Mouse (Mus musculus): ENCODE measurements around the gene Zfp292. TPM values are rescaled to one million over a fixed set of nuclear protein-coding genes. Genes with fewer than 3 reads are reported as not detected.

Zfp292 gene
- total RNA-seq, 2 experiments from 2014 or later, result 25.9 to 28.1 TPM

GRCm38 (mm10) chr4:34796294-34796693 lies 86.5 kb downstream of the Zfp292 start:
- DNase-seq, result no peak

- no peak for DNase-seq
Observed at GRCm38 (mm10) chr4:34786476-34786875, 96.3 kb downstream of the Zfp292 start.

GRCm38 (mm10) chr4:34785646-34786045 lies 97.1 kb downstream of the Zfp292 start:
- no peak for DNase-seq

- no peak for DNase-seq
Observed at GRCm38 (mm10) chr4:34784865-34785264, 97.9 kb downstream of the Zfp292 start.

- no peak for DNase-seq
Observed at GRCm38 (mm10) chr4:34782730-34783129, 100.0 kb downstream of the Zfp292 start.

DNA sequence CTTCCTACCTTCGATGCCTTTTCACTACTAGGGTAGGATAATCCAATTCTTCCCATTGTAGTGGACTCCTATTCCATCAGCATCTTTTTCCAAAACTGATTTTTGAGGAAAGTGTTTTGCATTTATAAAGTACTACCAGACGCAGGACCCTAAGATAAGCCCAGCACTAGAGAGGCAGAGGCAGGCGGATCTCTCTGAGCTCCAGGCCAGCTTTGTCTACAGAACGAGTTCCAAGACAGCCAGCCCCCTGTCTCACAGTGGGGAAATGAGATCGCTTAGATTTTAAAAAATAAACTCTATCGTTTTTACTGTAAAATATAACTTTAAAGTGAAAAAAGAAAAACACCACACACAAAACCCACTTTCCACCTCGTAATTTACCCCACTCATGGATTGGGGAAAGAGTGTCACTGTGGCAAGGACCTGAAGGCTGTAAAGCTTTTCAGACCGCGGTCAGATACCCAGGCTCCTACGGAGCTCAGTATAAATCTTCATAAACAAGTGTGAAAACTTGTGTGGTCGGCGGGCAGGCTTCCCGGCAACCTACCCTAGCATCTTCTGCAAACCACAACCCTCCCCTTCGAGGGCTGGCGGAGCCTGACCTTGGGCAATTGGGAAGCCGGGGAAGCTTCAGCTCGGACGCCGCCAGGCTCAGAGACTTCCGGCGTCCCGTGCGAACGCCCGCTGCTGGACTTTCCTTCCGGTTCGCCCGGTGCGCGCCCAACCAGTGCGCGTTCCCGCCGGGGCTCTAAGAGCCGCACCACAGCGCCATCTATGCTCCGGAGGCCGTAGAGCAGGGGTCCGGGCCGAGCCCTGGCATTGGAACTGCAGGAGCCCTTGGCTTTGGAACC lies 104.9 kb downstream of the Zfp292 start, which contains the start of gene Smim8:
Gene Smim8, minus strand, starts transcription at position 747 of the 851 bp plus-strand sequence.
- DNase-seq, result peak; percentile 85 to 87

DNA sequence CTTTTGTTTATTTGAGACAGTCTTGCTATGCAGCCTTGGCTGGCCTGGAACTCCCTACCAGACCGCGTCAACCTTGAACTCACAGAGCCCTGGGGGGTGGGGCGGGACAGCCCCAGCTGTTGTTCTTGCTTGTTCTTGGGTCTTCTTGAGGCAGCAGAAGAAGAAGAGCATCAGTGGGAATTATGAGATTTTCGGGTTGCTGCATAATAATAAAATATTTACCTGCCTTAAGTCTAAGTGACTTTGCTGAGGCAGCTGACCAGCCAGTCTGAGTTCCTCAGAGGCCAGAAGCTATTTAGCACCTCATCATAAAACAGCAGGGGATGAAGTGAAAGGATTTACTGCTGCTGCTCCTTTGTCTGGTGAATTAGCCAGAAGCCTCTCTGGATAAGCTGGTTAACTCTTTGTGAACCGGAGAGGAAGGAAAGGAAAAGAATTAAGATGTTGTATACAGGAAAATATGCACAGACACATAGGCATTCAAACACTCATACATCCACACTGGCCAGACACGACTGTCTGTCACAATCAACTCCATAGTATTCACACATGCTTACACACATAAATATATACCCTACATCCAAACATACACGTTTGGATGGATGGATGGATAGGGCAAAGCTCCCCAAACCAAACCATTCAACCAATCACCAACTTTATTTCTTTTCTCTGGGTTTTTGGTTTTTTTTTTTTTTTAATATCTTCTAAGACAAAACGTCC lies 110.9 kb downstream of the Zfp292 start:
- DNase-seq, result no peak

GRCm38 (mm10) chr4:34756163-34756562 lies 126.6 kb downstream of the Zfp292 start, which contains the start of gene Gm136:
Gene Gm136 (minus strand): TSS chr4:34756263.
- no peak for DNase-seq

Other genes starting within 250 kb of the Zfp292 start
- gene Slc35a1, start 195.5 kb downstream of the Zfp292 start, total RNA-seq (2021), result 10 to 100 TPM; 20.9 to 22.0 TPM
- gene Cfap206, start 152.8 kb downstream of the Zfp292 start, total RNA-seq (2021), result 1 to 10 TPM in 1 of 2 experiments, under 1 TPM in 1; 0.77 to 1.9 TPM
- gene Gm136, start 126.7 kb downstream of the Zfp292 start, total RNA-seq (2021), result not detected
- gene Smim8, start 104.5 kb downstream of the Zfp292 start, total RNA-seq (2021), result 10 to 100 TPM; 18.9 to 23.2 TPM
- gene Cga, start 10.8 kb upstream of the Zfp292 start, total RNA-seq (2021), result not detected